Mouse (Mus musculus) yolk sac, embryonic 10.5 days (tissue): ENCODE results near the gene Ubr2.

Experiments
- DNase-seq: peaks from one replicate; pipeline ENCODE4 v3.0.0-alpha.2; 2017; ENCODE audit warnings: low spot score

Ubr2 gene

GRCm38 (mm10) chr17:47003305-47003704, 7.1 kb downstream of the Ubr2 start:
- DNase-seq = no peak

- no peak for DNase-seq
These were observed 8.0 kb downstream of the Ubr2 start for GRCm38 (mm10) chr17:47002401-47002800.

GRCm38 (mm10) chr17:46998840-46999239, 11.5 kb downstream of the Ubr2 start:
- DNase-seq = no peak

- no peak for DNase-seq
These were observed 13.9 kb downstream of the Ubr2 start for GRCm38 (mm10) chr17:46996484-46996883.

GRCm38 (mm10) chr17:46995621-46996020, 14.7 kb downstream of the Ubr2 start:
- no peak for DNase-seq

- DNase-seq = peak; percentile 70
These were observed 15.5 kb downstream of the Ubr2 start for GRCm38 (mm10) chr17:46994641-46995398.

GRCm38 (mm10) chr17:46993625-46994024, 16.7 kb downstream of the Ubr2 start:
- no peak for DNase-seq

GRCm38 (mm10) chr17:46987631-46988030, 22.7 kb downstream of the Ubr2 start:
- no peak for DNase-seq

- DNase-seq = no peak
These were observed 30.3 kb downstream of the Ubr2 start for GRCm38 (mm10) chr17:46980050-46980449.

- peak; percentile 44 for DNase-seq
These were observed 35.2 kb downstream of the Ubr2 start for GRCm38 (mm10) chr17:46975183-46975582.

GRCm38 (mm10) chr17:46972603-46973002, 37.8 kb downstream of the Ubr2 start:
- no peak for DNase-seq

GRCm38 (mm10) chr17:46966892-46967291, 43.5 kb downstream of the Ubr2 start:
- no peak for DNase-seq

GRCm38 (mm10) chr17:46963186-46963585, 47.2 kb downstream of the Ubr2 start:
- DNase-seq = no peak

GRCm38 (mm10) chr17:46962153-46962552, 48.2 kb downstream of the Ubr2 start:
- DNase-seq = no peak

- DNase-seq = no peak
These were observed 50.1 kb downstream of the Ubr2 start for GRCm38 (mm10) chr17:46960216-46960615.

- DNase-seq = no peak
These were observed 52.3 kb downstream of the Ubr2 start for GRCm38 (mm10) chr17:46958045-46958444.

- DNase-seq = no peak
These were observed 64.1 kb downstream of the Ubr2 start for GRCm38 (mm10) chr17:46946276-46946675.

- DNase-seq = no peak
These were observed 67.9 kb downstream of the Ubr2 start for GRCm38 (mm10) chr17:46942421-46942820.

- no peak for DNase-seq
These were observed 69.9 kb downstream of the Ubr2 start for GRCm38 (mm10) chr17:46940461-46940860.

GRCm38 (mm10) chr17:46933557-46934348, 76.6 kb downstream of the Ubr2 start:
- peak; percentile 29 for DNase-seq

GRCm38 (mm10) chr17:46932961-46933360, 77.4 kb downstream of the Ubr2 start:
- DNase-seq = no peak

GRCm38 (mm10) chr17:46929897-46930296, 80.5 kb downstream of the Ubr2 start:
- no peak for DNase-seq

- DNase-seq = no peak
These were observed 81.1 kb downstream of the Ubr2 start for GRCm38 (mm10) chr17:46929277-46929676.
